Mouse (Mus musculus): ENCODE measurements around the gene Mdh2. TPM values are rescaled to one million over a fixed set of nuclear protein-coding genes. Genes with fewer than 3 reads are reported as not detected.
A peak's percentile ranks its signal among the peaks of the same experiment; 100 is the strongest.

Mdh2 gene
- total RNA-seq (2017): 86.0 to 121 TPM (median 119 TPM) in 3 replicates

DNA sequence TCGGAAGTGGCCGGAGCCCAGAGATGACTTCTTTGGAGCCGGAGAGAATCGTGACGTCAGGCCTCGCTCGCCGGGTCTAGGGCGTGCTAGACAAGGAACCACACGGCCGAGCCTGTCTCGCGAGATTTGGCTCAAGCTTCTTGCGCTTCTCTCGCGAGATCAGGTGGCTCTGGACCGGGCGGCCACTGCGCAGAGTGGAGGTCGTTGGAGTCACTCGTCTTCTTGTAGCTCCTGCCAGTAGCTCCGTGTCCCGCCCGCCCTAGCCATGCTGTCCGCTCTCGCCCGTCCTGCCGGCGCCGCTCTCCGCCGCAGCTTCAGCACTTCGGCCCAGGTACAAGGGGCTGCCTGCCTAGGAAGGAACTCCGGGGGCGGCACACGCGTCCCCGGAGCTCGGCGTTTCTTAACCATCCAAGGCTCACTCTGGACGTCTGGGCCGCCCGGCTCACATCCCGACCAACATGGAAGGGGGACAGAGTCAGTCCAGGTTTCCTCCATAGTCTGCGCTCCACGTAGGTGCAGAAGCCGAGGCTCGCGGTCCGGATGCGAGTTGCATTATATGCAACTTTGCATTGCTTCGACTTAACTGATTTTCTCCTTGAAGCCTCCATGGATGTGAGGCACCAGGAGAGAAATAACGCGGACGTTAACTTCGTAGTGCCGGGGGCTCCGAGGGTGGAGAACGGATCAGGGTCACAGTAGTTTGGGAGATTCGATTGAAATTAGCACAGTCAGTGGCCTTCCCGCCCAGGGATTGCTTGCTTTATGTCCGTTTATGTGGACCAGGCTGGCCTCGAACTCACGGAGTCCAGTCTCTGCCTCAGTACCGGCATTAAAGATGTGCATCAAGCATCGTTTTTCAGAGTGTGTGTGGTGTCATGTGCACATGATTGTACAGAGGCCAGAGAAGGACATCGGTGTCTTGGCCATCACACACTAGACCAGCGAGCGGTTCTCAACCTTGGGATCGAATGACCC lies at the start of gene Mdh2:
Gene Mdh2, plus strand, starts transcription at position 10 of the 975 bp plus-strand sequence.
- ATAC-seq (replicated peaks; ENCODE audit: insufficient number of reproducible peaks, low FRiP score, low TSS enrichment, poor library complexity, severe bottlenecking): peak; percentile 94

DNA sequence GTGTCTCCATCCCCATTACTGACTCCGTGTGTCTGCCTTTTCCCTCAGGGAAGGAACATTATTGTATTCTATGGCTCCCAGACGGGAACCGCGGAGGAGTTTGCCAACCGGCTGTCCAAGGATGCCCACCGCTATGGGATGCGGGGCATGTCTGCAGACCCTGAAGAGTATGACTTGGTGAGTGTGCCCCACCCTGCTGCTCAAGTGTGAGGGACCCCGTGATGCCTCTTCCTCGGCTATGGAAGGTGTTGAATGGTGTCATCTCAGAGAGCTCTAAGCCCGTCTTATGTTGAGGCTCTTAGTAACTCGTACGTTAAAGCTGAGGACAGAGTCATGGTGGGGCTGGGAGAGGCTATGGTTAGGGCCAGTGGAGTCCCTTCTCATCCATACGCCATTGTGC lies 48.9 kb upstream of the Mdh2 start:
- no peak for ATAC-seq (replicated peaks; ENCODE audit: insufficient number of reproducible peaks, low FRiP score, low TSS enrichment, poor library complexity, severe bottlenecking)

DNA sequence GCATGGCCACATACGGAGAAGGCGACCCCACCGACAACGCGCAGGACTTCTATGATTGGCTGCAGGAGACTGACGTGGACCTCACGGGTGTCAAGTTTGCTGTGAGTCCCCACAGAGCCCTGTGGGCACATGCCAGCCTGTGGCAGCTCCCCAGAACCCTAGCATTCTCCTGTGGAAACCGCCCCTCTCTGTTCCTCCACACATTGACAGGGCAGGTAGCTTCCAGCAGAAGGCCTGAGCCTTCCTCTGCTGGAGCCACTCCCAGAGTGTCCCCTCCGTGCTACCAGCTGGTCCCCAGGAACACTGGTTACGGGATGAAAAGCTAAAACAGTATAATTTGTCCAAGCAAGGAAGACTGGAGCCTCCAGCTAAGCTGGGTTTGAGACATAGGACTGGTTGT lies 48.0 kb upstream of the Mdh2 start:
- no peak for ATAC-seq (replicated peaks; ENCODE audit: insufficient number of reproducible peaks, low FRiP score, low TSS enrichment, poor library complexity, severe bottlenecking)

DNA sequence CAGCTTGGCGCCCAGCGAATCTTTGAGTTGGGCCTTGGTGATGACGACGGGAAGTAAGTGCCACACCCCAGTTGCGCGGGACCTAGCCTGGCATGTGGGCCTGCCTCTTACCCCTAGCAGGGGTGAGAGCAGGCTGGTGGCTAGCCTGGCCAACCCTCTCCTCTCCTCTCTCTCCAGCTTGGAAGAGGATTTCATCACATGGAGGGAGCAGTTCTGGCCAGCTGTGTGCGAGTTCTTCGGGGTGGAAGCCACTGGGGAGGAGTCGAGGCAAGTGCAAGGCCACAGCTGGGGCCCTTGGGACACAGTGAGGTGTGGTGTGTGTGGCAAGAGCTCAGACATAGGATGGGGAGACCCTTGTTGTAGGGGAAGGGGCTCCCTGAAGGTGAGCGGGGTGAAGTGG lies 47.4 kb upstream of the Mdh2 start:
- ATAC-seq (replicated peaks; ENCODE audit: insufficient number of reproducible peaks, low FRiP score, low TSS enrichment, poor library complexity, severe bottlenecking): no peak

DNA sequence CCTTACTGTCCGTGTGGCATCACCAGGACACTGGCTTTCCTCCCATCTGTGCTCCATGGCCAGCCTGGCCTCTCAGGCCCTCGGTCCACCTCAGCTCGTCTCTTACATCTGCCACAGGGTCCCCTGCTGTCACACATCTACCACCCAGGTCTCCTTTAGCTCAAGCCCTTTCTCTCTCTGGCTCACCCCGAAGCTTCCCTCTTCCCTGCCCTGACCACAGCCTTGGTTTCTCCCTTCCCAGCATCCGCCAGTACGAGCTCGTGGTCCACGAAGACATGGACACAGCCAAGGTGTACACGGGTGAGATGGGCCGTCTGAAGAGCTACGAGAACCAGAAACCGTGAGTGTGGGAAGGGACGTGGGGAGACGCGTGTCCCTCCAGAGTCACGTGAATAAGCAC lies 47.0 kb upstream of the Mdh2 start:
- ATAC-seq (replicated peaks; ENCODE audit: insufficient number of reproducible peaks, low FRiP score, low TSS enrichment, poor library complexity, severe bottlenecking): no peak

DNA sequence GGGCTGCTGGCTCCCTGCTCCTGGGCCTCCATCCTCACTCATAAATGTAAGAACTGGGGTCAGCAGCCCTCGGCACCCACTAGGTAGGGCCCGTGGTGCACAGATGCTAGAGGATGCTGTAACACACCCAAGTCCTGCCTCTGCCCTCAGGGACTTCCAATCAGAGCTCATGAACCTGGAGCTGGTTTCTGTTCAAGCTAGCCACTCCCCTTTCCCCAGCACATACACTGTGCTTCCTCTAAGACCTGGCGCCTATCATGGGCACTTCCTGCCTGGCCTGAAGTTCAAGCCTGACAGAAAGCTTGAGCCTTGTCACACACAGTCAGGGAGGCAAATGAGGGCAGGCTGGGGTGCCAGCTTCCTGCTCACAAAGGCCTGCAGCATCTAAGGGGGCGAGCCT lies 45.2 kb upstream of the Mdh2 start:
- ATAC-seq (replicated peaks; ENCODE audit: insufficient number of reproducible peaks, low FRiP score, low TSS enrichment, poor library complexity, severe bottlenecking): no peak

DNA sequence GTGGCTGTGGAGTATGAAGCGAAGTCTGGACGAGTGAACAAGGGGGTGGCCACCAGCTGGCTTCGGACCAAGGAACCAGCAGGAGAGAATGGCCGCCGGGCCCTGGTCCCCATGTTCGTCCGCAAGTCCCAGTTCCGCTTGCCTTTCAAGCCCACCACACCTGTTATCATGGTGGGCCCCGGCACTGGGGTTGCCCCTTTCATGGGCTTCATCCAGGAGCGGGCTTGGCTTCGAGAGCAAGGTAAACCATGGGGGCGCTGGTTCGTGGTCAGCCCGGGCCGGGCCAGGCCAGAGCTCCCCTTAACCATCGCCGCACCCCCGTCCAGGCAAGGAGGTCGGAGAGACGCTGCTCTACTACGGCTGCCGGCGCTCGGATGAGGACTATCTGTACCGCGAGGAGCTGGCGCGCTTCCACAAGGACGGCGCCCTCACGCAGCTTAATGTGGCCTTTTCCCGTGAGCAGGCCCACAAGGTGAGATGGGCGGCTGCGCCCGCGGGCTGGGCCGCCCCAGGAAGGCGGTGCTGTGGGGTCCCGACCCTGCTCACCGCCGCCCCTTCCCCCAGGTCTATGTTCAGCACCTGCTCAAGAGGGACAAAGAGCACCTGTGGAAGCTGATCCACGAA lies 44.1 kb upstream of the Mdh2 start:
- ATAC-seq (replicated peaks; ENCODE audit: insufficient number of reproducible peaks, low FRiP score, low TSS enrichment, poor library complexity, severe bottlenecking): no peak

DNA sequence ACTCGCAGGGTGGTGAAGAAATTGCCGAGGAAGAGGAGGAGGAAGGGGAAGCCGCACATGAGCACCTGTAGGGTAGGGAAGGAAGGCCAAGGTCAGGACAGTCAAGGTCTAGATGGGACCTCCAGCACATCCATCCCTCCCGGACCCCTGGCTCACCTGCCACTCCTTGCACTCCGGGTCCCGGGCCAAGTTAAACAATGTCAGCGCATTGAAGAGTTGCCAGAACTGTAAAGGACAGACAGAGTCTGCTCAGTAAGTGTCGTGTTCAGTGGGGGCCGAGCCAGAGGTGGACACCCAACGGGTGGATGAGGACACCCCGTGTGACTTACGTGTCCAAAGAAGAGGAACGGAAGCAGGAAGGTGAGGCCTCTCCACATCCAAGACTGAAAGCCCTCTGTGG lies 42.5 kb upstream of the Mdh2 start:
- no peak for ATAC-seq (replicated peaks; ENCODE audit: insufficient number of reproducible peaks, low FRiP score, low TSS enrichment, poor library complexity, severe bottlenecking)

DNA sequence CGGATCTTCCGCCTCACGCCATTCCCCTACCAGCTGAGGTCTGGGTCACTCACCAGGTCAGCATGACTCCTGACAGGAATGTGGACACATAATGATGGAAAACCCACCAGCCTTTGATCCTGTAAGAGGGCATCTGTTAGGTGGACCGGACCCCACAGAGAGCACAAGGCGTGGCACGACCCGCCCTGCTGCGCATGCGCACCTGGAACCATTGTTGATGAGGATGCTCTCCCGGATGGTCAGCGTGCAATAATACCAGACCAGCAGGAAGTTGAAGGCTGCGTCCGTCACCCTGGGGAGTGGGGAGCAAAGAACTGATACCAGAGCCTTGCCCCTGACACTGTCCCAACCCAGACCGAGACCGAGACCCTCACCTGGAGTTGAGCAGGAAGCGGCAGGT lies 41.7 kb upstream of the Mdh2 start:
- no peak for ATAC-seq (replicated peaks; ENCODE audit: insufficient number of reproducible peaks, low FRiP score, low TSS enrichment, poor library complexity, severe bottlenecking)

DNA sequence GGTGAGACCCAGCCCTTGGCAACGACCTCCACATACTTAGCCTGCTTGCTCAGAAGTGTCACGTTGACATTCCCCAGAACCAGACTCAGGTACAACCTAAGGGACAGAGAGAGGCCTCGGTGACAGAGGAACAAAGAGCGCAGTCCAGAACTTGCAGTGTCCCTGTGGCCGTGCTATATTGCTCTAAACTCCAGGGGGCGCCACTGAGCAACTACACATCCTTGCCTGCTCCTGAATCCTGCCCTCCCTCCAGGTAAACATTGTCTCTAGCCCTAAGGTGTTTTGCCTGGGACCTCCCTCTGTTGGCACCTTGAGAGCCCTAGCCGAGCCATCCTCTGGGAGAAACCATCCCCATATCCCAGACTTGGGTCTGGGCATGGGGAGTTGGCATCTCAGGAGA lies 41.1 kb upstream of the Mdh2 start:
- peak; percentile 25; the same call in 1 of the 2 replicates for ATAC-seq (replicated peaks; ENCODE audit: insufficient number of reproducible peaks, low FRiP score, low TSS enrichment, poor library complexity, severe bottlenecking)

DNA sequence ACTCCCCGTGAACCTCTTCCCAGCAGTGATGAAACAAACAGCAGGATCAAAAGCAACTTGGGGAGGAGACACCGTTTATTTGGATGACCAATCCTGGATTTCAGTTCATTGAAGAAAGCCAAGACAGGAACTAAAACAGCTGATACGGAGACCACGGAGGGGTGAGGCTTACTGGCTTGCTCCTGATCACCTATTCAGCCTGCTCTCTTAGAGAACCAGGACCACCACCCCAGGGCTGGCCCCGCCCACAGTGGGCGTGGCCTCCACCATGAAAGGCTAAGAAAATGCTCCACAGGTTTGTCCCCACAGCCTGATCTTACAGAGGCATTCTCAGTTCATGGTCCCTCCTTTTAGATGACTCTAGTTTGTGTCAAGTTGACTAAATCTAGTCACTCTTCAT lies 40.0 kb upstream of the Mdh2 start:
- ATAC-seq (replicated peaks; ENCODE audit: insufficient number of reproducible peaks, low FRiP score, low TSS enrichment, poor library complexity, severe bottlenecking): no peak

DNA sequence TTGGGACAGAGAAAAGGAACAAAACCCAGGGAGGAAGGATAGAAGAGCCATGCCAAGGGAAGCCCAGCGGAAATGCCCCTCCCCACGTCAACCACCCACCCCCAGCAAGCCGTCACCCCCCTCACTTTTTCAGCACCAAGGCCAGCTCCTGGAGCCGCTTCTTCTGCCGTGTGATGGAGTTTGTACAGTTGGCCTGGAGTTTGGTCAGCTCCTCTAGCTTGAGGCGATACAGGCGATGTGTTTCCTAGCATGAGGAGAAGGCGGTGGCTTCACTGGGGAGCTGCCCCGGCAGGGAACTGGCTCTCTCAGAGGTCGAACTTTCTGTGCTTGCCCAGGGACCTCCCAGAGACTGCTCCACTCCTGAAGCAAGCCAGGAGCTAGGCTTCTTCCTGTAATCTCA lies 36.1 kb upstream of the Mdh2 start:
- ATAC-seq (replicated peaks; ENCODE audit: insufficient number of reproducible peaks, low FRiP score, low TSS enrichment, poor library complexity, severe bottlenecking): no peak

DNA sequence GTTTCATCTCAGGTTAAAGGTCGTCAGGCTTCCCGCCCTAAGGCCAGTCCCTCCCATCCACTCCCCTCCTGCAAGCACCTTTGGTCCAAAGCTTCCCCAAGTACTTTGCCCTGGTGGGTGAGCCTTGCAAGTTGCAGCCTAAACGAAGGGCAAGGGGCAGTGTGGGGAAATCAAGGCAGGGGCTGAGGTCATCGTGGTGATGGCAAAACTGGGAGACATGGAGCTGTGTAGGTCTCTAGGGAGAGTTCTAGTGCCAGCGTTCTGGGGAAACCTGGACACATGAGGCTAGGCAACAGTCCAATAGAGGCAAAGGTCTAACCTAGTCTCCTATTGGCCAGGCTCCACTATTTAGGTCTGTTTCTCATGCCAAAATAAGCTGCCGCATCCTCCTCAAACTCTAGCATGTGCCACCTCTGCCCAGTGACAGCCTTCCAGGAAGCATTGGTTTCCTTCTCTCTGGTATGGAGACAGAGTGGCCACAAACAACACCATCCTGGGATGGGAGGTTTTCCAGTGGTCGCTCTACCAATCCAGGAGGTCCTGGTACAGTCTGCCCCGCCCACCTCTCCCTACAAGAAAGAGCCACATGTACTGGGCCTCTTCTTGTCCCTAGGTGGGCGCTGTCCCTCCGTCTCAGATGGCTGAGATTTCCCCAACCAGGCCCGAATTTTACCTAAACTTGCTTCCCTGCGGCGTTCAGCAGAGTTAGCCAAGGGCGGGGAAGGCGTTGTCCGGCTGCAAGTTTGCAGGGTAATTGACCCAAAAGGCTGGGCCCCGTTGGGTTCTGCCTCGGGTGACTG lies 35.1 kb upstream of the Mdh2 start:
- no peak for ATAC-seq (replicated peaks; ENCODE audit: insufficient number of reproducible peaks, low FRiP score, low TSS enrichment, poor library complexity, severe bottlenecking)

DNA sequence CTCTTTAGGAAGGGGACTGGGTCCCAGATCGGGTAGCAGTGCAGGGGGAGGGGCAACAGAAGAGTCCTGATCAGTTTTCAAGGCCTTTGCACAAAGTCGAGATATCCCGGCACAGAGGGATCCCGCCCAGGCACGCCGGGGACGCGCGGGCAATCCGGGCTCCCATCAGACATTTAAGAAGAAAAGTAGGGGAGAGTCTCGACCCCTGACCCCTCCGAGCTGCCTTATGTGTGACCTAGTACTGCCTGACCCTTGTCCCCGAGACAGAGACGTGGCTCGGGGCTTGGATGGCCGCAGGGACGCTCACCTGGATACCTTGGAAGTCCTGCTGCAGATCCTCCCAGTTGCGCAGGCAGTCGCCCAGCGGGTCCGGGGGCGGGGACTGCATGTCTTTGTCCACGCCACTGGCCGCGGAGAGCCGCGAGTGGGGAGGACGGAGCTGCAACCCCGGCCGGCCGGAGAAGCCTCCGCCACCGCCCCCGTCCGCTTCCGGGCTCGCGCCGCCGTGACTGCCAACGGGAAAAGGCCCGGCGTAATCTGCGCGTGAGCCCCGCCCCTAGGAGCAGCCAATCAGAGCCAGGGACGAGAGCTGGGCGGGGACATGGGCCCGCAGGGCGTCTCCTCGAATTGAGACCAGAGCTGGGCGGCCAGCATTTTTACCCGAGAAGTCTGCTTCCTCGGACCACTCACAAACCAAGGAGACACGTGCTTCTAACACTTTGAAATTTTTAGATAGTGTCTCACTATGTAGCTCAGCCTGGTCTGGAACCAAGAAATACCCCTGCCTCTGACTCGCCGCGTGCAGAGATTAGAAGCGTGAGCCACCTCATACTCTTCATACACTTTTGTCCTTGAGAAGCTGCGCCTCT lies 34.3 kb upstream of the Mdh2 start, which contains the start of gene Tmem120a:
Gene Tmem120a, minus strand, starts transcription at position 708 of the 869 bp plus-strand sequence.
- ATAC-seq (replicated peaks; ENCODE audit: insufficient number of reproducible peaks, low FRiP score, low TSS enrichment, poor library complexity, severe bottlenecking): peak; percentile 97

DNA sequence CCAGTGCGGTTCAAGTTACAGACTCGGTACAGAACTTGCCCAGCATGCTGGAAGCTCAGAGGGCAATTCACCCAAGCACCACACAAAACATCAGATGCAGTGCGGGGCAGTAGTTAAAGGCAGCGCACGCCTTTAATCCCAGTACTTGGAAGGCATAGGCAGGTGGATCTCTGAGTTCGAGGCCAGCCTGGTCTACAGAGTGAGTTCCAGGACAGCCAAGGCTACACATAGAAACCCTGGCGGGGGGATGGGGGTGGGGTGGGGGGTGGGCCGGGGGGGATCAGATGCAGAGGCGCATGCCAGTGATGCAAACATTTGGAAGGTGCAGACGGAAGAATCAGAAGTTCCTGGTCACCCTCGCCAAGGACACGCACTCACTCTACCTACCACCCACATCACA lies 33.5 kb upstream of the Mdh2 start:
- ATAC-seq (replicated peaks; ENCODE audit: insufficient number of reproducible peaks, low FRiP score, low TSS enrichment, poor library complexity, severe bottlenecking): no peak

DNA sequence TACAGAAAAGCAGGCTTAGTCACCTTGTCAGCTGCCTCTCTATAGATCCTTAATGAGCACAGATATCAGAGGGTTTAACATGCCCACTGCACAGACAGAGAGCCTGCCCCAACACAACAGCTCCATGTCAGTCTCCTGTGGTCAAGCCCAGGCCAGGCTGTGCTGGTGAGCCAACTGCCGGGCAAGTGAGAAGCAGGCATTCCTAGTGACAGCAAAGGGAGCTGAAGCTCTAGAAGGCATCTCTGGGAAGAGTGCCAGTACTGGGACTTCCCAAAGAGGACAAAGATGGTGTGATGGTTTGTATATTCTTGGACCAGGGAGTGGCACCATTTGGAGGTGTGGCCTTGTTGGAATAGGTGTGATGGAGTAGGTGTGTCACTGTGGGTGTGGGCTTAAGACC lies 27.2 kb upstream of the Mdh2 start:
- no peak for ATAC-seq (replicated peaks; ENCODE audit: insufficient number of reproducible peaks, low FRiP score, low TSS enrichment, poor library complexity, severe bottlenecking)

DNA sequence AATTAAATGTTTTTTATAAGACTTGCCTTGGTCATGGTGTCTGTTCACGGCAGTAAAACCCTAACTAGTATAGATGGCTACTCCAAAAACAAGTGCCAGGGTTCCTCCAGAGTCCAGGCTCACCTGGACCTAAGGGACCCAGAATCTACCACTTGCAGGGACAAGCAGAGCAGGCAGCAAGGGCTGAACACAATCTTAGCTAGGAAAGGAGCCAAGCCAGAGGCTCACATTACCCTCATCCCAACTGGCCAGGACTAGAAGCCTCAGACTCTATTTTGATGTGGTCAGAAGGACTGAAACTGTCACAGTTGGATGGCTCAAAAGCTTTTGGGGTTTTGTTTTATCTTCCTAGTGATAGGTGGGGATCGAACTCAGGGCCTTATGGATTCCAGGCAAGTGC lies 26.7 kb upstream of the Mdh2 start:
- ATAC-seq (replicated peaks; ENCODE audit: insufficient number of reproducible peaks, low FRiP score, low TSS enrichment, poor library complexity, severe bottlenecking): no peak

DNA sequence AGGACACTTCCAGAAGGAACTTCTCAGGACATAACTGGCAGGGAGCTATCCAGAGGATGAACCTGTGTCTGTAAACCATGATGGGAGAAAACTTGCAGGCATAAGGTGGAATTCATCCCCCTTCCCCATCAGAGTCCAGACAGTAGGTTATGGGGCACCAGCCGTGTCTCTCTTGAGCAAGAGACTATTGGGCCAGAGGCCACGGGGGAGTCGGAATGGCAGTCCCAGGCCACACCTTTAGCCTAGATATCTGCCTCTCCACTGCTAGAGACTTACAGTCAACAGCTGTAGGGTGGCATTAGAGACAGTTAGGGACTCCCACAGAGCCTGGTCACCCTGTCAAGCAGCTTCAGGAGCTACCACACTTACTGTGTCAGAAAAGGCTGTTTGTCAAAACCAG lies 16.4 kb upstream of the Mdh2 start:
- no peak for ATAC-seq (replicated peaks; ENCODE audit: insufficient number of reproducible peaks, low FRiP score, low TSS enrichment, poor library complexity, severe bottlenecking)

Measured in monocyte, adult 5-6 weeks (primary cell).